Mouse (Mus musculus) right cerebral cortex, postnatal 4 days (tissue): ENCODE measurements around the gene Chchd6.
A peak's percentile ranks its signal among the peaks of the same experiment; 100 is the strongest.

ENCODE experiments used
- DNase-seq: peaks from one replicate; pipeline ENCODE4 v3.0.0-alpha.2; 2022

Gene Chchd6

GRCm38 (mm10) chr6:89399564-89399963, 195.9 kb downstream of the Chchd6 start:
- no peak for DNase-seq

- no peak for DNase-seq
Measured at GRCm38 (mm10) chr6:89397919-89398318, 197.5 kb downstream of the Chchd6 start.

- DNase-seq, result no peak
Measured at GRCm38 (mm10) chr6:89393820-89394219, 201.6 kb downstream of the Chchd6 start.

GRCm38 (mm10) chr6:89392213-89392612, 203.2 kb downstream of the Chchd6 start:
- DNase-seq, result no peak

- no peak for DNase-seq
Measured at GRCm38 (mm10) chr6:89389771-89390170, 205.7 kb downstream of the Chchd6 start.

- DNase-seq, result no peak
Measured at GRCm38 (mm10) chr6:89386956-89387355, 208.5 kb downstream of the Chchd6 start.

- no peak for DNase-seq
Measured at GRCm38 (mm10) chr6:89384699-89385098, 210.8 kb downstream of the Chchd6 start.

GRCm38 (mm10) chr6:89381851-89382250, 213.6 kb downstream of the Chchd6 start:
- DNase-seq, result no peak

GRCm38 (mm10) chr6:89381172-89381571, 214.3 kb downstream of the Chchd6 start:
- DNase-seq, result no peak

GRCm38 (mm10) chr6:89380751-89381150, 214.7 kb downstream of the Chchd6 start:
- no peak for DNase-seq

GRCm38 (mm10) chr6:89378264-89378663, 217.2 kb downstream of the Chchd6 start:
- no peak for DNase-seq

- DNase-seq, result no peak
Measured at GRCm38 (mm10) chr6:89368812-89369211, 226.6 kb downstream of the Chchd6 start.

- DNase-seq, result no peak
Measured at GRCm38 (mm10) chr6:89364342-89364741, 231.1 kb downstream of the Chchd6 start.

GRCm38 (mm10) chr6:89363107-89363451, 232.4 kb downstream of the Chchd6 start:
- DNase-seq, result no peak

GRCm38 (mm10) chr6:89362281-89363106, 233.0 kb downstream of the Chchd6 start, which contains the start of gene Plxna1:
Gene Plxna1 (minus strand): TSS chr6:89362620.
- peak; percentile 73 for DNase-seq

- DNase-seq, result peak; percentile 53
Measured at GRCm38 (mm10) chr6:89361418-89362280, 233.8 kb downstream of the Chchd6 start.

- DNase-seq, result no peak
Measured at GRCm38 (mm10) chr6:89360709-89361417, 234.6 kb downstream of the Chchd6 start.

- peak; percentile 58 for DNase-seq
Measured at GRCm38 (mm10) chr6:89359771-89360708, 235.4 kb downstream of the Chchd6 start.

- no peak for DNase-seq
Measured at GRCm38 (mm10) chr6:89359192-89359591, 236.3 kb downstream of the Chchd6 start.

GRCm38 (mm10) chr6:89355661-89356060, 239.8 kb downstream of the Chchd6 start:
- no peak for DNase-seq

GRCm38 (mm10) chr6:89354726-89355125, 240.7 kb downstream of the Chchd6 start:
- no peak for DNase-seq

GRCm38 (mm10) chr6:89354076-89354475, 241.4 kb downstream of the Chchd6 start:
- DNase-seq, result no peak
